24 mouse cellular contexts compared by ENCODE assay signal in genomic region chr1:63539884-63540613, GRCm38 (mm10).
DNase-seq lines count a peak whose midpoint lies in the region; ATAC-seq and TF ChIP-seq lines count a peak whose summit lies in the region.
"Had no signal": no experiment of that assay in that cellular context is flagged by ENCODE, and none has a peak within 500 bp of the region (broad histone marks: within the 10 kb centered on the region; RNA-seq: fewer than 3 reads in every experiment).

No protein-coding gene starts in this region.

- H3K4me2 ChIP-seq in embryonic facial prominence, embryonic 14.5 days (ENCODE audit: low read depth, low read length) = no peak overlapping the region
- H3K4me2 ChIP-seq in CH12.LX (ENCODE audit: insufficient read depth, low read depth, poor library complexity, severe bottlenecking) = peak overlapping the region; percentile 67; the same call in 1 of the 2 replicates
- H3K4me2 ChIP-seq in forebrain, embryonic 16.5 days (ENCODE audit: low read length) = peak overlapping the region; percentile 42
- peak overlapping the region; percentile 18; the same call in 1 of the 2 replicates for H3K4me2 ChIP-seq in midbrain, embryonic 14.5 days (ENCODE audit: low read length)
- no peak overlapping the region for H3K4me2 ChIP-seq in heart, embryonic 11.5 days
- H3K4me2 ChIP-seq: heart, embryonic 15.5 days had no signal

- in situ Hi-C loops in CH12.LX (cut with MboI; ENCODE audit: low pct_ligation_motif_present, low pct_unique_long_range_greater_than_20kb, low sequenced_read_pairs) = no loop called here

- H3K4me3 ChIP-seq in embryonic facial prominence, embryonic 14.5 days (ENCODE audit: low read depth, low read length) = no peak overlapping the region
- H3K4me3 ChIP-seq in embryonic facial prominence, embryonic 10.5 days = no peak overlapping the region
- no peak overlapping the region for H3K4me3 ChIP-seq in CH12.LX (replicated peaks in 1 of 3; ENCODE audit: low read depth in 2 of 3, low read length in 2 of 3, poor library complexity in 1 of 3)
- H3K4me3 ChIP-seq in forebrain, embryonic 16.5 days (replicated peaks; ENCODE audit: low read length) = peak overlapping the region; percentile 15; the same call in 1 of the 2 replicates
- H3K4me3 ChIP-seq in midbrain, embryonic 14.5 days (replicated peaks; ENCODE audit: low read depth, low read length) = no peak overlapping the region
- no peak overlapping the region for H3K4me3 ChIP-seq in heart, embryonic 11.5 days (ENCODE audit: low read depth, low read length)
- no peak overlapping the region for H3K4me3 ChIP-seq in kidney, adult 2 months (ENCODE audit: insufficient read depth, low read depth, low read length)
- H3K4me3 ChIP-seq: heart, adult 2 months; heart, embryonic 15.5 days; layer of hippocampus, adult 2 months had no signal

- TF ChIP-seq CTCF in CH12.LX (conservative IDR thresholded peaks at IDR 0.05 in 1 of 2, IDR thresholded peaks at IDR 0.05 in 1 of 2; ENCODE audit: low read depth in 2 of 2, low read length in 2 of 2) = no peak
- TF ChIP-seq CTCF in kidney, adult 2 months (conservative IDR thresholded peaks at IDR 0.05; ENCODE audit: insufficient read depth, insufficient read length, low read depth, low read length) = no peak

- no peak for TF ChIP-seq POLR2A in CH12.LX (IDR thresholded peaks at IDR 0.05; ENCODE audit: low read depth, low read length)
- no peak for TF ChIP-seq POLR2A in kidney, adult 2 months (IDR thresholded peaks at IDR 0.05; ENCODE audit: low read depth, low read length)

- no peaks in the 10 kb centered on the region for H3K9me3 ChIP-seq in embryonic facial prominence, embryonic 14.5 days (ENCODE audit: control insufficient read depth, low read length)
- H3K9me3 ChIP-seq in embryonic facial prominence, embryonic 10.5 days = no peaks in the 10 kb centered on the region
- H3K9me3 ChIP-seq in CH12.LX (replicated peaks; ENCODE audit: low read length) = no peaks in the 10 kb centered on the region
- no peaks in the 10 kb centered on the region for H3K9me3 ChIP-seq in forebrain, embryonic 16.5 days (ENCODE audit: control insufficient read depth, low read length)
- no peaks in the 10 kb centered on the region for H3K9me3 ChIP-seq in midbrain, embryonic 14.5 days (ENCODE audit: control insufficient read depth, low read length)
- no peaks in the 10 kb centered on the region for H3K9me3 ChIP-seq in heart, embryonic 11.5 days (replicated peaks; ENCODE audit: control insufficient read depth, low read length)
- H3K9me3 ChIP-seq: heart, embryonic 15.5 days had no signal

- DNase-seq in embryonic facial prominence, embryonic 14.5 days (ENCODE audit: low spot score) = peak; percentile 13
- DNase-seq in embryonic facial prominence, embryonic 10.5 days (ENCODE audit: low spot score) = no peak
- DNase-seq in CH12.LX (ENCODE audit: extremely low read depth) = no peak
- peak; percentile 83 for DNase-seq in midbrain, embryonic 14.5 days
- no peak for DNase-seq in kidney, adult 2 months
- DNase-seq: adrenal gland, postnatal 10 days; cerebellum, adult 11-12 months; cerebellum, postnatal 14 days; embryo, embryonic 11 days; gastrocnemius, postnatal 10 days; heart, adult 2 months; kidney, postnatal 10 days; layer of hippocampus, postnatal 36 days; liver; right cerebral cortex, postnatal 25 days; thymus, postnatal 36 days had no signal

- H3K27me3 ChIP-seq in embryonic facial prominence, embryonic 14.5 days (replicated peaks; ENCODE audit: control insufficient read depth, insufficient read depth, low read length) = no peaks in the 10 kb centered on the region
- H3K27me3 ChIP-seq in embryonic facial prominence, embryonic 10.5 days (replicated peaks; ENCODE audit: low read depth, poor library complexity, severe bottlenecking) = no peaks in the 10 kb centered on the region
- H3K27me3 ChIP-seq in CH12.LX (replicated peaks) = no peaks in the 10 kb centered on the region
- H3K27me3 ChIP-seq in forebrain, embryonic 16.5 days (replicated peaks; ENCODE audit: control insufficient read depth, insufficient read depth, low read length) = no peaks in the 10 kb centered on the region
- no peaks in the 10 kb centered on the region for H3K27me3 ChIP-seq in midbrain, embryonic 14.5 days (ENCODE audit: control insufficient read depth, insufficient read depth, low read length)
- H3K27me3 ChIP-seq in heart, embryonic 11.5 days (ENCODE audit: control insufficient read depth, insufficient read depth, low read length) = no peaks in the 10 kb centered on the region
- no peaks in the 10 kb centered on the region for H3K27me3 ChIP-seq in kidney, adult 2 months (replicated peaks; ENCODE audit: control insufficient read depth, insufficient read depth, low read length)
- H3K27me3 ChIP-seq: heart, embryonic 15.5 days had no signal

- no peak for TF ChIP-seq RAD21 in CH12.LX (IDR thresholded peaks at IDR 0.05; ENCODE audit: low read depth, low read length)

- H3K36me3 ChIP-seq in embryonic facial prominence, embryonic 14.5 days (ENCODE audit: control insufficient read depth, insufficient read depth, low read length) = no peaks in the 10 kb centered on the region
- H3K36me3 ChIP-seq in embryonic facial prominence, embryonic 10.5 days (replicated peaks) = no peaks in the 10 kb centered on the region
- no peaks in the 10 kb centered on the region for H3K36me3 ChIP-seq in CH12.LX (replicated peaks in 1 of 2; ENCODE audit: control insufficient read depth in 1 of 2, insufficient read depth in 1 of 2, low read length in 1 of 2)
- no peaks in the 10 kb centered on the region for H3K36me3 ChIP-seq in forebrain, embryonic 16.5 days (ENCODE audit: control insufficient read depth, insufficient read depth)
- H3K36me3 ChIP-seq in midbrain, embryonic 14.5 days (ENCODE audit: control insufficient read depth, insufficient read depth, low read length) = no peaks in the 10 kb centered on the region
- no peaks in the 10 kb centered on the region for H3K36me3 ChIP-seq in heart, embryonic 11.5 days (ENCODE audit: control insufficient read depth, insufficient read depth, low read length)
- no peaks in the 10 kb centered on the region for H3K36me3 ChIP-seq in kidney, adult 2 months (ENCODE audit: control insufficient read depth, insufficient read depth, low read length)
- H3K36me3 ChIP-seq: heart, embryonic 15.5 days had no signal

- dilution Hi-C loops in CH12.LX (cut with MboI; ENCODE audit: extremely low pct_ligation_motif_present, extremely low pct_unique_long_range_greater_than_20kb, low sequenced_read_pairs) = no loop called here

- no peak for ATAC-seq in embryonic facial prominence, embryonic 14.5 days (ENCODE audit: low read depth)
- ATAC-seq in forebrain, embryonic 16.5 days = peak; percentile 81
- peak; percentile 62; the same call in 1 of the 2 replicates for ATAC-seq in midbrain, embryonic 14.5 days (ENCODE audit: low FRiP score, low TSS enrichment)
- no peak for ATAC-seq in frontal cortex, adult (ENCODE audit: low TSS enrichment)
- ATAC-seq in heart, embryonic 11.5 days (replicated peaks; ENCODE audit: insufficient number of reproducible peaks, low FRiP score, low TSS enrichment) = no peak
- ATAC-seq: intestine, postnatal 0 days; lung, postnatal 0 days; Patski had no signal

- no peak overlapping the region for H3K27ac ChIP-seq in embryonic facial prominence, embryonic 14.5 days (replicated peaks; ENCODE audit: low read depth, low read length)
- H3K27ac ChIP-seq in embryonic facial prominence, embryonic 10.5 days (replicated peaks) = no peak overlapping the region
- H3K27ac ChIP-seq in CH12.LX (ENCODE audit: insufficient read depth, low read depth) = no peak overlapping the region
- H3K27ac ChIP-seq in forebrain, embryonic 16.5 days (ENCODE audit: low read length) = no peak overlapping the region
- peak overlapping the region; percentile 37; the same call in 1 of the 2 replicates for H3K27ac ChIP-seq in midbrain, embryonic 14.5 days (replicated peaks; ENCODE audit: low read depth, low read length)
- H3K27ac ChIP-seq in heart, embryonic 11.5 days (ENCODE audit: low read depth, low read length) = no peak overlapping the region
- no peak overlapping the region for H3K27ac ChIP-seq in kidney, adult 2 months (ENCODE audit: insufficient read depth, low read depth, low read length)
- H3K27ac ChIP-seq: heart, adult 2 months; heart, embryonic 15.5 days; layer of hippocampus, adult 2 months had no signal

- WGBS in embryonic facial prominence, embryonic 14.5 days = 55% methylated on average over 14 of the region's 14 CpGs
- WGBS in embryonic facial prominence, embryonic 10.5 days = 65% methylated on average over 14 of the region's 14 CpGs
- WGBS in forebrain, embryonic 16.5 days = 7% methylated on average over 14 of the region's 14 CpGs
- 30% methylated on average over 14 of the region's 14 CpGs for WGBS in midbrain, embryonic 14.5 days
- 72% methylated on average over 14 of the region's 14 CpGs for WGBS in heart, embryonic 11.5 days (ENCODE audit: insufficient replicate concordance)
- WGBS in kidney, adult 2 months = 73% methylated on average over 14 of the region's 14 CpGs

- no peak overlapping the region for H3K9ac ChIP-seq in embryonic facial prominence, embryonic 14.5 days (ENCODE audit: low read depth, low read length)
- no peak overlapping the region for H3K9ac ChIP-seq in CH12.LX (ENCODE audit: insufficient read depth, low read depth)
- 0 out of 2 replicates have a peak overlapping the region, but pooled peaks have one; percentile 35 for H3K9ac ChIP-seq in forebrain, embryonic 16.5 days (replicated peaks; ENCODE audit: low read depth, low read length)
- H3K9ac ChIP-seq in midbrain, embryonic 14.5 days (replicated peaks; ENCODE audit: low read length) = no peak overlapping the region; the same call in 1 of the 2 replicates
- no peak overlapping the region for H3K9ac ChIP-seq in heart, embryonic 11.5 days (ENCODE audit: low read depth, low read length)
- H3K9ac ChIP-seq: heart, embryonic 15.5 days had no signal

- H3K4me1 ChIP-seq in embryonic facial prominence, embryonic 14.5 days (ENCODE audit: control insufficient read depth, insufficient read depth, low read length) = no peaks in the 10 kb centered on the region
- H3K4me1 ChIP-seq in embryonic facial prominence, embryonic 10.5 days = peaks cover 4% of the 10 kb centered on the region; the same call in 1 of the 2 replicates
- H3K4me1 ChIP-seq in CH12.LX (ENCODE audit: control insufficient read depth in 1 of 2, insufficient read depth in 2 of 2) = no peaks in the 10 kb centered on the region
- H3K4me1 ChIP-seq in forebrain, embryonic 16.5 days (replicated peaks; ENCODE audit: control insufficient read depth, insufficient read depth, low read length) = peaks cover 3% of the 10 kb centered on the region
- peaks cover 12% of the 10 kb centered on the region; the same call in 1 of the 2 replicates for H3K4me1 ChIP-seq in midbrain, embryonic 14.5 days (ENCODE audit: control insufficient read depth, insufficient read depth, low read length)
- H3K4me1 ChIP-seq in heart, embryonic 11.5 days (ENCODE audit: control insufficient read depth, insufficient read depth, low read length) = no peaks in the 10 kb centered on the region
- no peaks in the 10 kb centered on the region for H3K4me1 ChIP-seq in kidney, adult 2 months (ENCODE audit: control insufficient read depth, insufficient read depth, low read length)
- H3K4me1 ChIP-seq: heart, embryonic 15.5 days had no signal

- no peak for TF ChIP-seq EP300 in CH12.LX (IDR thresholded peaks at IDR 0.05; ENCODE audit: low read length)

- no peaks in the 10 kb centered on the region for H3K79me2 ChIP-seq in CH12.LX (replicated peaks; ENCODE audit: control insufficient read depth, extremely low read depth, insufficient read depth, poor library complexity, severe bottlenecking)

Comparison
In these comparisons a context has a peak if more than half of its experiments do, and no peak if none do; other contexts are left out.
1. DNase-seq: peak in embryonic facial prominence, embryonic 14.5 days (single experiment) and midbrain, embryonic 14.5 days (single experiment); none in embryonic facial prominence, embryonic 10.5 days (single experiment), CH12.LX (single experiment) and kidney, adult 2 months (single experiment).
2. ATAC-seq: peak in forebrain, embryonic 16.5 days (single experiment) and midbrain, embryonic 14.5 days (single experiment); none in embryonic facial prominence, embryonic 14.5 days (single experiment), frontal cortex, adult (single experiment) and heart, embryonic 11.5 days (single experiment).
3. H3K4me2 ChIP-seq: peak in CH12.LX (single experiment), forebrain, embryonic 16.5 days (single experiment) and midbrain, embryonic 14.5 days (single experiment); none in embryonic facial prominence, embryonic 14.5 days (single experiment) and heart, embryonic 11.5 days (single experiment).